In genomic region chr11:61855539-61855938, GRCm38 (mm10) we compare ENCODE assay signal across 7 mouse cellular contexts. TPM values are rescaled to one million over a fixed set of nuclear protein-coding genes. Genes with fewer than 3 reads are reported as not detected.
DNase-seq lines count a peak whose midpoint lies in the region; ATAC-seq and TF ChIP-seq lines count a peak whose summit lies in the region.

No protein-coding gene starts in this region.

- TF ChIP-seq CTCF in lung, postnatal 0 days (IDR thresholded peaks at IDR 0.05), result no peak

- WGBS in lung, postnatal 0 days, result 41% methylated on average over 6 of the region's 6 CpGs
- WGBS in embryonic facial prominence, embryonic 15.5 days, result 42% methylated on average over 6 of the region's 6 CpGs
- 48% methylated on average over 6 of the region's 6 CpGs for WGBS in limb, embryonic 11.5 days

- no peak for DNase-seq in lung, postnatal 0 days (ENCODE audit: low spot score)
- no peak for DNase-seq in lung, postnatal 36 days
- DNase-seq in limb, embryonic 11.5 days (ENCODE audit: low spot score), result no peak
- DNase-seq in splenic B cell, adult 2 months (ENCODE audit: low read depth, low spot score), result peak; percentile 13
- no peak for DNase-seq in ovary, adult 18-20 months (ENCODE audit: low spot score)
- DNase-seq in adrenal gland, adult 8-10 months, result no peak

- H3K9me3 ChIP-seq in lung, postnatal 0 days (ENCODE audit: low read length), result no peaks in the 10 kb centered on the region
- no peaks in the 10 kb centered on the region for H3K9me3 ChIP-seq in embryonic facial prominence, embryonic 15.5 days (replicated peaks)
- H3K9me3 ChIP-seq in limb, embryonic 11.5 days (ENCODE audit: control insufficient read depth, low read length), result no peaks in the 10 kb centered on the region

- H3K27ac ChIP-seq in lung, postnatal 0 days (ENCODE audit: low read length), result 0 out of 2 replicates have a peak overlapping the region, but pooled peaks have one; percentile 94
- no peak overlapping the region for H3K27ac ChIP-seq in embryonic facial prominence, embryonic 15.5 days (replicated peaks)
- H3K27ac ChIP-seq in limb, embryonic 11.5 days (replicated peaks; ENCODE audit: low read depth, low read length), result no peak overlapping the region

- no peaks in the 10 kb centered on the region for H3K27me3 ChIP-seq in lung, postnatal 0 days (replicated peaks; ENCODE audit: insufficient read depth, low read length)
- no peaks in the 10 kb centered on the region for H3K27me3 ChIP-seq in embryonic facial prominence, embryonic 15.5 days
- H3K27me3 ChIP-seq in limb, embryonic 11.5 days (ENCODE audit: control insufficient read depth, insufficient read depth, low read length), result no peaks in the 10 kb centered on the region
- no peaks in the 10 kb centered on the region for H3K27me3 ChIP-seq in splenic B cell, adult 2 months (ENCODE audit: control insufficient read depth, insufficient read depth, low read length, poor library complexity, severe bottlenecking)

- H3K36me3 ChIP-seq in lung, postnatal 0 days (ENCODE audit: insufficient read depth, low read length), result no peaks in the 10 kb centered on the region
- H3K36me3 ChIP-seq in embryonic facial prominence, embryonic 15.5 days, result no peaks in the 10 kb centered on the region
- H3K36me3 ChIP-seq in limb, embryonic 11.5 days (ENCODE audit: control insufficient read depth, insufficient read depth, low read length), result no peaks in the 10 kb centered on the region
- H3K36me3 ChIP-seq in splenic B cell, adult 2 months (ENCODE audit: control insufficient read depth, insufficient read depth, low read length, poor library complexity, severe bottlenecking), result no peaks in the 10 kb centered on the region

- peak overlapping the region; percentile 97 for H3K4me3 ChIP-seq in lung, postnatal 0 days (ENCODE audit: low read depth, low read length)
- H3K4me3 ChIP-seq in embryonic facial prominence, embryonic 15.5 days (replicated peaks), result peak overlapping the region; percentile 94
- peak overlapping the region; percentile 95 for H3K4me3 ChIP-seq in limb, embryonic 11.5 days (ENCODE audit: low read depth, low read length)

- no peak for ATAC-seq in lung, postnatal 0 days
- no peak for ATAC-seq in embryonic facial prominence, embryonic 15.5 days (ENCODE audit: insufficient number of reproducible peaks, low FRiP score, low TSS enrichment, low read depth)
- no peak for ATAC-seq in limb, embryonic 11.5 days (ENCODE audit: insufficient number of reproducible peaks, low FRiP score, low TSS enrichment, low read depth)

- H3K4me1 ChIP-seq in lung, postnatal 0 days (ENCODE audit: insufficient read depth, low read depth, low read length), result 0 out of 2 replicates have a peak, but pooled peaks cover 3% of the 10 kb centered on the region
- H3K4me1 ChIP-seq in embryonic facial prominence, embryonic 15.5 days, result no peaks in the 10 kb centered on the region
- H3K4me1 ChIP-seq in limb, embryonic 11.5 days (ENCODE audit: control insufficient read depth, insufficient read depth, low read length), result no peaks in the 10 kb centered on the region

- no peak for TF ChIP-seq EP300 in lung, postnatal 0 days (IDR thresholded peaks at IDR 0.05)

- H3K4me2 ChIP-seq in lung, postnatal 0 days (replicated peaks; ENCODE audit: low read depth, low read length), result peak overlapping the region; percentile 80
- H3K4me2 ChIP-seq in embryonic facial prominence, embryonic 15.5 days (replicated peaks), result peak overlapping the region; percentile 81
- H3K4me2 ChIP-seq in limb, embryonic 11.5 days (ENCODE audit: low read depth, severe bottlenecking), result peak overlapping the region; percentile 79

- H3K9ac ChIP-seq in lung, postnatal 0 days (replicated peaks; ENCODE audit: low read depth), result peak overlapping the region; percentile 97
- peak overlapping the region; percentile 97 for H3K9ac ChIP-seq in embryonic facial prominence, embryonic 15.5 days
- peak overlapping the region; percentile 91 for H3K9ac ChIP-seq in limb, embryonic 11.5 days (ENCODE audit: low read length)

RNA-seq across cellular contexts. Expression of gene Ulk2, which starts 0.7 kb away (rescaled TPM):
- 10.9 and 11.6 TPM in 2 replicates for polyA plus RNA-seq in lung, postnatal 0 days (2015; fragmentation: Nextera tagmentation; extraction: Ambion mirVana)
- 15.5 and 16.5 TPM in 2 replicates for polyA plus RNA-seq in embryonic facial prominence, embryonic 15.5 days (2015; fragmentation: Nextera tagmentation; extraction: Ambion mirVana)
- polyA plus RNA-seq in limb, embryonic 11.5 days (2014; fragmentation: Nextera tagmentation; extraction: Ambion mirVana), result 17.7 and 21.4 TPM in 2 replicates
- total RNA-seq in adrenal gland, adult 8-10 months (2022), result 10 to 100 TPM; 32.9 to 41.0 (median 38.6) TPM
